Mouse (Mus musculus) brain, embryonic 14.5 days (tissue): ENCODE data around the gene Entpd3.

Experiments used
- CTCF ChIP-seq: fragments of 200-500 bp; IDR thresholded peaks from 2 replicates; pipeline ENCODE4 v1.5.1; 2012; ENCODE audit warnings: inconsistent platforms, mild to moderate bottlenecking, moderate library complexity, borderline replicate concordance; ENCODE audit not compliant: insufficient read depth, insufficient read length; ENCODE audit errors: extremely low read depth
- POLR2A ChIP-seq: fragments of 200-500 bp; IDR thresholded peaks from 2 replicates; pipeline ENCODE4 v1.6.1; 2012; ENCODE audit warnings: mild to moderate bottlenecking, inconsistent platforms, borderline replicate concordance; ENCODE audit not compliant: poor library complexity, insufficient read depth, insufficient read length, severe bottlenecking; ENCODE audit errors: extremely low read depth

- TF ChIP-seq POLR2A, result no peak
- no peak for TF ChIP-seq CTCF
Observed at GRCm38 (mm10) chr9:120493781-120494180, 45.8 kb upstream of the Entpd3 start.
